Mouse (Mus musculus): ENCODE data around the gene Fam71e2.

The Fam71e2 gene

DNA sequence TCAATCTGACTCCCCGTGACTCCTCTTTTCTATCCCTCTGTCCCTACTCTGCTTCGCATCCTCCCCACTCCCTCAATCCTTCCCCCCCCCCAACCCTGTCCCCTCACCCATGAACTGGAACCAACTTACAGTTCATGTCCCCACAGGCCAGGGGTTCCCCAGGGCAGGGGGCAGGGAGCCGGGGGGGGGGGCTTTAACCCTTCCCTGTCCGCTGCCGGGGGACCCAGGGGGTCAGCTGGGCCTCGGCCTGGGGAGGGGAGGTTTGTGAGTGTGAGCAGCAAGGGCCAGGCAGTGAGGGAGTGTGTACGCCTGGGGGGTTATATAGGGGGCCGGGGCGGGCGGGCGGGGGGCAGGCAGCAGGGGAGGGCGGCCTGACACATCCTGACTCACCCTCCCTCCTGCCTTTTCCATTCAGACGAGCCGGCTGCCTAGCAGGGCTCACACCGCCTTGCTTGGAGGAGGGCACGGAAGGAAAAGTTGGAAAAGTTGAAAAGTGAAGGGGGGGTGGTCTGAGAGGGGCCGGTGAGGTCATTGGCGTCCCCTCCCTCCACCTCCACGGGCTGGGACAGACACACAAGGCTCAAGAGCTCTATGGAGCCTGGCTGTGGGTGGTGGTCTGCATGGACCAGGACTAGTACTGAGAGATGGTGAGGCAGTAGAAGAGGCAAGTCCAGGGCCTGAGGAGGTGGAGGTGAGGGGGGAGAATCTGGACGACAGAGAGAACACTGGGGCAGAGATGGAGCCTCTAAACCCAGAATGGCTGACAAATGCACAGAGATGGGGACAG, 6.9 kb upstream of the Fam71e2 start:
- DNase-seq (ENCODE audit: low spot score): no peak

DNA sequence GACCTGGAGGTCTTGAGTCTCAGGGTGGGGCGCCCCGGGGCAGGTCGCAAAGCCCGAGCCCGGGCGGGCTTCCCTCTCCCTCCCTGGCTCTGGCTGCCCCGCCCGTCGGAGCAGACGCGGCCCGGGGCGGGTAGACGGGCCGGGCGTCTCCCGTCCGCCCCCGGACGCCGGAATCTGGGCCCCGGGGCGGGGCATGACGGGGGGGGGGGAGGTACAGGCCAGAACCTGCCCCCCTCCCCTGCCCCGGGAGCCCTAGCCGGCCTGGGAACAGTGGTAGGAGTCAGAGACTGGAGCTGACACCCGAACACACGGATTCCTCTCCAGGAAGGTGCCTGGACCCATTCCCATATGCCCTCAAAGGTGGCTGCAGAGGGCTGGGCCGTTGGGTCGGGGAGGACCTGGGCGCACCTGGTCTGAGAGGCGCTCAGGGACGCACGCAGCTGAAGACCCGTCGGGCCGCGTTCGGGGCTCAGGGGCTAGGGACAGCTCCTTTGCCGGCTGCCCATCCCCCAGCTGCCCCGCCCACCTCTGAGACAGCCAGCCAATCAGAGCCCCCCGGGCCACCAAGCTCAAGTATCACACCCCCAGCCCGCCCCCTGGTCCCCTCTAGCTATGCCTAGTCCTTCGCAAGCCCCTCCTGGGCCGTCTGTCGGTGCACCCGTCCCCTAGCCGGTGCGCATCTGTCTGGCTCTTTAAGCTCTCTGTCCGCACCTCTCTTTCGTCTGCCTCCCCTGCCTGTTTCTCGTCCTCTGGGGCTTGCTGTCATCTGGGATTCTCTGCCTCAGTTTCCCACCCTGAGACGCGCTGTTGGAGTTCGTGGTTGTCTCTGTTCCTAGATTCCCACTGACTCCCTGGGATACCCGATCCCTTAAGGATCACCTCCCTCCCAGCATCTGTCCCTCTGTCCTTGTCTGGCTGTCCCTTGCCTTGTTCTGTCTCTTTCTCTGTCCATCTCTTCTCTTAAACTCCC, 6.0 kb upstream of the Fam71e2 start:
- no peak for DNase-seq (ENCODE audit: low spot score)

DNA sequence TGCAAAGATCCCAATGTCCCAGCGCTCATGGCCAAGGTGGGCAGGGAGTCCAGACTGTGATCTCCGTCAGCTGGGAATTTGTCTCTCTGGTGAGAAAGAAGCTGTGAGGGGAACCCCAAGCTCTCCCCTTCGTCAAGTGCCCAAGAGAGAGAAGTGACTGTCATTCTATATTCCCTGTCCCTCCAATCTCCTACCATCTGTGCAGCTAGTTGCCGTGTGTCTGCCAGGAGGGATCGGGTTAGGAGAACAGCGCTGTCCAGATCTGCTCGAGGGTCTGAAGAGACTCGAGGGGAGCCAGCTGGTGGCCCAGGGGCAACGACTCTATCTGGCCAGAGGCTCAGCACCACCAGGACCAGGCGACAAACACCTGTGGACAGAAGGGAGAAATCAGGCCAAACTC, 5.0 kb upstream of the Fam71e2 start:
- no peak for DNase-seq (ENCODE audit: low spot score)

DNA sequence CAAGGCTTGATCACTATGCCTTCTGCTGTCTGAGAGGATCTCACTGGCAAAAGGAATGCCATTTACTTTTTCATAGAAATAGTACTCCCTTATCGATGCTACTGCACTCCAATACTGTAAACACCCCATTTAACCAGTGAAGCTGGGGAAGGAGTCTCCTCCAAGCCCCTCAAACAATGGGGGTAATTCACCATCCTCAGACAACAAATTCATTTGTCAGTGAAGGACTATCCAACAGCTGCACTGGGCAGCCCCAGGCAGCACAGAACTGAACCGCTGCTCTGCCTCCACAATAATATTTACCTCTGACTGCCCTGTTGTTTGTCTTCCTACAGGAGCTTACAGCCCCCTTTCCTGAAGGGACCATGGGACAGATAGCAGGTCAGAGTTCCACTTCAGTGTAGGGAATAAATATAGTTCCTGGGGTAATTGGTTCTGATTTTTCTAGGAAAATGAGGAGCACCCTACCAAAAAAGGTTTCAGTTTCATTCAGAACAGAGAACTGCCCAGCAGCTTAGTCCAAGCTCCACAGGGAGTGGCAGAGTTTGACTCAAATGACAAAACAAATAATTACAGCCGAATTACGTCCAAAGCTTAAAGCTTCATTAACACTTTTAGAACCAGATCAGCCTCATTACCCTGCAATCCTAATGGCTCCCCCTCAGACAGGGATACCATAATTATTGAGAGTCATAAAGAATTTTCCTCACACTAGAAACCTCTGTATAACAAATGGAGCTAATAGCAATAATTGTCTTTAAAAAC, 6.0 kb downstream of the Fam71e2 start:
- no peak for DNase-seq (ENCODE audit: low spot score)

DNA sequence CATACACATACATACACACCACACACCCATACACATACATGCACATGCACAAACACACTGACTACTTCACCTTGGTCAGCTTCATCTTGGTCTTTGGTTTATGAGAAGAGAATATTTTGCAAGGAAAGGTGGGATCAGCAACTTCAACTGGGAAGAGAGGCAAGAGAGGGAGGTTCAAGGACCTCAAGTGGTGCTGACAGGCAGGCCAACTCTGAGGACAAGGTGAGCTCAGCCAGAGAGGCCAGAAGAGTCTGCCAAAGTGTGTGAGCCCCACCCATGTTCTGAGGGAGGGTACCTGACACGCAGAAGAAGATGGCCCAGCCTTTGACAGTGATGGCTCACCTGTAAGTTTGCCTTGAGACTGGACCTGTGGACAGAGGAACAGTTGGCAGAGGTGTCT, 11.4 kb downstream of the Fam71e2 start:
- no peak for DNase-seq (ENCODE audit: low spot score)

DNA sequence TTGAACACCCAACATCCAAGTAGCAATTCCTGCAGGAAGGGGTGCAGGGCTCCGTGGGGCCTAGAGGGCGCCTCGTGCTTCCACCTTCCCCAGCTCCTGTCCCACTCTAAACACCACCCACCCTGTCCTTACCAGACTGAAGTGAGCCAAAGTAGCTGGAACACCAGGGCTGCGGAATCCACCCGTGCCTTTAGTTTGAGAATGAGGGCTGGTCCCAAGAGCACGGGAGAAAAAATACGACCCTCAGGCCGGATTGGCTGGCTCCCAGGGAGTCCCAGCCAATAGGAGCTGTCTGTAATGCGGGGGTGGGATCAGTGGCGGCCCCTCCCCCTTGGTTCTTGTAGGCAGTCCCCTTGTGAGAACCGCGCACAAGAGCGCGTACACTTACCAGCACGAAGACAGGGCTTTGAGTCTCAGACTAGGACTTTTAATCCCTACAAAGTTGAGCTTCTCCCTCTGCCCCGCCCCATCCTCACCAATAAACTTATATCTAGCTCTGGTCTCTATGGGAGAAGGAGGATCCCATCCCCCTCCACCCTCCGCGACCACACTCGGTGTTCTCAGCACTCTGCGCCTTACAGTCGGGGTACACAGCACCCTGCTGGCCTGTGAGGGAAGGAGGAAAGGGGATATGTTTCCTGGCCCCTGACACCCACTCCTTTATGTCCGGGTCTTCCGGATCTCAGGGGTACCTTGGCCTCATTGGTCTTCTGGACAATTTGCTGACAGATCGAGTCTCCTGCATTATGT, 18.1 kb downstream of the Fam71e2 start, which contains the start of gene Cox6b2:
Gene Cox6b2 (minus strand): TSS at position 274 of the 750 bp plus-strand sequence.
- peak; percentile 91 for DNase-seq (ENCODE audit: low spot score)

DNA sequence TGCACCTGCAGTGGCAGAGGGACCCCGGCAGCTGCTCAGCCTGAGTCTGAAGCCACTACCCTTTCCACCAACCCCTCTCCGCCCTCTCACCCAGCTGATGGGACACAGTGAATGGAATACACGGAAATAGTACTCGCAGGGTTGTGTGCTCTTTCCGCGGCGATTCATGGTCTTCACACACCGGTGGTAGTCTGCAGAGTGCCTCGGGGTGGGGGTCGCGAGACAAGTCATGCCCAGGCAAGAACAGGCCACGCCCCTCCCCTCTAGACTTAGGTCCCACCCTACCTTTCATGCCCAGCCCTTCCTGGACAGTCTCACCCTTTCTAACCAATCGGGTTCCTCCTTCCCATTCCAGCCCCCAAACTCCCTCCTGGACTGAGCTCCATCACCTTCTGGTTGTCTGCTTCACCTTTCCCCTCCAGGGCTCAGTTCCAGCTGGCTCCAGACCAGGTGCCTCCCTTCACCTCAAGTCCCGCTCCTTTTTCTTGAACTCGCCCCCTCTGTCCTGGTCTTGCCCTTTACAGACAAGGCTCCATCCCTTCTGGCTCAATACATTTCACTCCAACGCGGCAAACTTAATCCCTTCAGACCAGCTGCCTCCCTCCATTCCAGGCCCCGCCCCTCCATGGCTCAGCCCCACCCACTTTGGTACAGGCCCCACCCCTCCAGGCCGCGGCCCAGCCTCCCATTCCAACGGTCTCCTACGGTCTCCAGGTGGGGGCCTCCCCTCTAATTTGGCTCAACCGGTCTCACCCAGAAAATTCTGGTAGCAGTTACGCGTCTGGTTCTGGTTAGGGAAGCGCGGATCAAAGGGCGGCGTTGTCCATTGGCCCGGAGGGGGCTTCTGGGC, 18.9 kb downstream of the Fam71e2 start:
- DNase-seq (ENCODE audit: low spot score): peak; percentile 83

DNA sequence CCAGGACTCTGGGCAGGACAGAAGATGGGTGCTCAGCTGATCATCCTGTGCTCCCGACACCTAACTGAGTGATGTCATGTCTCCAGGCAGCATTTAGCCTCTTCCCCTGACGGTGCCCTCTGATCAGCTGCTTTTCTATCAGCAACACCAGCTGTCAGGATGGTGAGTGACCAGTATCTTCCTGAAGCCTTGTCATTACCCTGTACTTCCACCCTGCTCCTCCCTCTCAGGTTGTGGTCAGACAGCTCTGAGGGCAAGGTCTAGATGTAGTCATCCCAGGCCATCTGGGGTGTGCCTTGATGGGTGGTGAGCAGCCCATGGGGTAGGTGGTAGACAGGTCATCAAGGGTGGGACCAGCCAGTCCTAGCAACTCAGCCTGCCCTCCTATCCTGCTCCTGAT, 21.9 kb downstream of the Fam71e2 start:
- DNase-seq (ENCODE audit: low spot score): no peak

DNA sequence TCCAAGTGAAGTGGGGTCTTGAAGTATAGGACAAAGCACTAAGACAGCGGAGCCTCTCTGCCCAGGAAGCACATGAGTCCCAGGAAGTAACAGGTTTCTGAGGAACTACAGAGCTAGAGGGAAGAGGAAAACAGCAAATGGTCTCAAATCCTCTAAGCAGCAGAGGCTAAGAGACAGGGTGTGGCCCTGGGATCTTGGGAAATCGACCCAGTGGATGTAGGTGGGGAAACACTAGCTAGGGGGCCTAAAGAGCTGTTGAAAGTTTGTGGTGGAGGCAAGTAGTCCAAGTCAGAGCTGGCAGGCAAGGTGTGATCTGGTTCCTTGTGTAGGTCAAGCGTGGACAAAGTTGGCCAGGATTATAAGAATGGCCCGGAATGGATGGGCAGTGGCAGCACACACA, 22.8 kb downstream of the Fam71e2 start:
- DNase-seq (ENCODE audit: low spot score): no peak

DNA sequence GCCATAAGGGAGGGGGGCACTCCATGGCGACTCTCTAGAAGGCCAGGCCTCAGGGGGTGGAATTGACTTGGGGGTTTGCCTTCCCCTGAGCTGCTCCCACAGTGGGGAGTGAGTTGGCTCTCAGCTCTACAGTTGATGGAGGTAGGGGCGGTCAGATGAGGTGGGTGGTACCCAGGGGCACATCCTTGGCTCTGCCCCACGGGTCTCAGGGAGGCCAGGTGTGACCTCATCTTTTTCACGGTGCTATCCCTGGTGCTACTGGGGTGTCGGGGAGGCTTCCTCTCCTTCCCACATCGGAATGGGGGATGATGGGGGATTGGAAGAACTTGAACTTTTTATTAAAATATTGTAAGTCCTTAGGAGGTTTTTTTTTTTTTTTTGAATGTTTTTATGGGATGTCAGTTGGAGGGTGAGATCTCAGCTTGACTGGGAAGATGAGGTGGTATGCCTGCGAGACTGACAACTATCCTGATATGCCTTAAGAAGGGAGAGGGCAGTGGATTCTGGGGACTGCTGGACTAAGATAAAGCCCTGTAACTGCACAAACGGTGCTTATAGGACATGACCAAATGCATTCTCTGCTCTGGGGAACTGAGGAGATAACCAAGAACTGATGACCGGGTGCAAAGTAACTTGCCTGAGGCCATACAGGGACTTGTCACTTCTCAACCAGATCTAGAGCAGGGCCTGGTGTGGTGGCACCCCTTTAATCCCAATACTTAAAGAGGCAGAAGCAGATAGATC, 23.8 kb downstream of the Fam71e2 start:
- DNase-seq (ENCODE audit: low spot score): peak; percentile 83

DNA sequence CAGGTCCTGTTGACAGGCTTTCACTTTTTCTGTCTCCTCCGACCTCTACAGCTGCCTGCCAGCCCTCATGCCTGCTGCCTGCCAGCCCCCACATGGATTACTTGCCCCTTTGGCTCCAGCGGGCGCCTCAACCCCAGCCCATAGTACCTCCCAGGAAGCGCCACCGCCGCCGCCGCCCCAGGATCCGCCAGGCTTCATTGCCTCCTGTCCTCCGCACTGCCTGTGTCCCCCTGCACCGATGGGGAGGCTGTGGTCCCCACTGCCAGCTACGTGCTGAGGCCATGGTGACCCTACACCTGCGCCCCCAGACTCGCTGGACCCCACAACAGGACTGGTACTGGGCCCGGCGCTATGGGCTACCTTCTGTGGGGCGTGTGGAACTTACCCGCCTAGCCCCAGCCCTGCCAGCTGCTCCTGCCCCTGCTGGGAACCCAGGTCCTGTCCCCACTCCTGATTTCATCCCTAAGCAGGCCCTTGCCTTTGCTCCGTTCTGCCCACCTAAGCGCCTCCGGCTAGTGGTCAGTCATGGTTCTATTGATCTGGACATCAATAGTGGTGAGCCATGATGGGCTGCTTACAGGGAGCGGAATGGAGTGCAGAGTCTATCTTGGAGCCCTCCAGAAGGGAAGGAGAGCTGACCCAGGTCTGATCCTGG, 24.6 kb downstream of the Fam71e2 start:
- DNase-seq (ENCODE audit: low spot score): no peak

DNA sequence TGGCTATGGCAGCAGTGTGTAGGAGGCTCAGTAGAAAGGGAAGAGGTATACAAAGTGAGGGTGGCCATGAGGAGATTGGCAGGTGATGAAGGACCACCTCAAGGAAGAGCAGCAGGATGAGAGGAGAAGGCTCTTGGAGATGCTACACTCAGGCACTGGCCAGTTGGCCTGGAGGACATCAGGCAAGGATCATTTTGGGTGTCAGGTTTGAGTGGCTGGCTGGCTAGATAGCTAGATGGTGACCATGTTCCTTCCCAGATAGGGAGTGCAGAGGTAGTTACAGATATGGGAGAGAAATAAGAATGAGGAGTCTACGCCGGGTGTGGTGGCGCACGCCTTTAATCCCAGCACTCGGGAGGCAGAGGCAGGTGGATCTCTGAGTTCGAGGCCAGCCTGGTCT, 26.2 kb downstream of the Fam71e2 start:
- no peak for DNase-seq (ENCODE audit: low spot score)

DNA sequence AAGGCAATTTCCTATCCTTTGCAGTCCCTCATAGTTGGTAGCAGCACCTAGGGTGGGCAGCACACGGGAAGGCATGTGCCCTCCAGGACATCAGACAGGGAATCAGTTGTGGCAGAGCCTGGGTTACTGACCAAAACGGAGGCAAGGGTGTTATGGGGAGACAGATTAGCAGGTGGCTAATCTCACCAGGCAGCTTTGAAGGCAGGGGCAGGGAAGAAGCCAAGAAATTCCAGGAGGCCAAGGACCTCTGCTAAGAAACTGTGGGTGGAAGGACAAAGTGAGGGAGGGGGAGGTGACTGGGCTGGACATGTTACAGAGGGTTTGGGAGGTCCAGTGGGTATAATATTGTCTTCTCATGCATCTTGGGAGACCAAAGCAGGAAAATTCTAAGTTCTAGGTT, 27.7 kb downstream of the Fam71e2 start:
- DNase-seq (ENCODE audit: low spot score): peak; percentile 87

DNA sequence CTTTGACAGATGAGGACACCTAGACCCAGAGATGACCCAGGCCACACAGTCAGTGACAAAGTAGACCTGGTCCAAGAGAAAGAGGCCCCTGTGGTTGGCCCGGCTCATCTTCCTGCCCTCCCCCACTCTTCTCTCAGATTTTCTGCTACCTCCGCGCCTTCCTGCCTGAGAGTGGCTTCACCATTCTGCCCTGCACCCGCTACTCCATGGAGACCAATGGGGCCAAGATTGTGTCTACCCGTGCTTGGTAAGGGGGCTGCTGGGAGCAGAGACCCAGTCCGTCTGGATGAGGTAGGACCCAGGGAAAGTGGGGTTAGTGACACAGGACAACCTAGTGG, 28.7 kb downstream of the Fam71e2 start:
- no peak for DNase-seq (ENCODE audit: low spot score)

DNA sequence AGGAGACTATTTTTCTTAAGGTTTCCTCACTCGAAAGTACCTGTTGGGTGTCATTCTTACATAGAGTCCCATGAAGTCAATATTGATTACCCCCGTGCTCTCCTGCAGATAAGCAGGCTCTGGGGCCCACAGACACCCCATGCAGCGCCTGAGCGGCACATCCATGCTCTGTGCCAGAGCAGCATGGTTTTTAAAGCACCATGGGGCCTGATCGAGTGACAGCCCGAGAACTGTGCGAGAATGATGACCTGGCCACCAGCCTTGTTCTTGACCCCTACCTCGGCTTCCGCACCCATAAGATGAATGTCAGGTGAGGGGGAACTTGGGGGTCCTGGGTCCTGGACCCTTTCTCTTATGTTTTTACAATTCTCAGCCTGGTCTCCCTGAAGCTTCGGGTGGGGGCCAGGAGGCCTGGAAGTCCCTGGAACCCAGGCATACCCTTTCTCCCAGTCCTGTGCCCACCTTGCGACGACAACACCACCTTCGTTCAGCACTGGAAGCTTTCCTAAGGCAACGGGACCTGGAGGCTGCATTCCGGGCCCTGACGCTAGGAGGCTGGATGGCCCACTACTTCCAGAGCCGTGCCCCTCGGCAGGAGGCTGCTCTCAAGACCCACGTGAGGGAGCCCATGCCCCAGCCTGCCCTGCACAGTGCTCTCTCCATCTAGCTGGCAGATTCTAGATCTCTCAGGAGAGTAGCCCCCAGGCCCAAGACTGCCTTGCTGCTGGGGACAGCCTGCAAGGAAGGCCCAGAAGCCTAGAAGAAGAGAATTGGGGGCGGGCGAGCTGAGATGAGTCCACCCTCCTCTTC, 29.2 kb downstream of the Fam71e2 start:
- no peak for DNase-seq (ENCODE audit: low spot score)

DNA sequence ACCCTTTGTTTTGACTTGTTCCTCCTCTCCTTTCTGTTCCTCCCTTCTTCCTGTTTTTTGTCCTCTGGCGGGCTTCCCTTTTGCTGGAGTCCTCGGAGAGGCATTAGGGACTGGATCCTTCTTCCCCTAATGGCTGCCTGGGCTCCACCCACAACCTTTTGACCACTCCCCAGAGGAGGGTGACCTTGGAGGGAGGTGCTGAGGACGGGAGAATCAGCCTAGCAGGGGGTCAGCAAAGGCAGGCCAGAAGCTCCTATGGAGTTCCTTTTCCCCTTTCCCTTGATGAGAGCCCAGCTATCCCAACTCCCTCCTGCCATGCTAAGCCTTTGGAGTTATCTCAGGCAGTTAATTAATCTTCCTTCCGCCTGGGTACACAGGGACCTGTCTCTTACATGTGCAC, 30.0 kb downstream of the Fam71e2 start:
- DNase-seq (ENCODE audit: low spot score): peak; percentile 82

DNA sequence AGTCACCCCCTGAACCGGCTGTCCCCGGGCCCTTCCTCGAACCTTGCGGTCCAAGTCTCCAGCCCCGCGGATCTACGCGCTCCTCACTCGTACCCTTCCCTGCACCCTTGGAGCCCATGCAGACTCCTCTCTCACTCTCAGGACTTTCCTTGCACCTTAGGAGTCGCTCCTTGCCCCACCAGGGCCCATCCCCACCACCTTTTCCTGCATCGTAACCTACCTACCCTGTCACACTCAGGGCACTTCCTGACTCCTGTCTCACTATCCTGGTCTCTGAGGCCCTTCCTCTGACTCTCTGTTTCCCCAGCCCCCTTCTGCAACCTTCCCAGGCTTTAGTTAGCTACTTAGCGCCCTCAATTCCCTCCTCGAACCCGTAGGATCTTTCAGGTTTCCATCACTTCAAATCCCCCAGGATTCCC, 30.8 kb downstream of the Fam71e2 start:
- DNase-seq (ENCODE audit: low spot score): no peak

DNA sequence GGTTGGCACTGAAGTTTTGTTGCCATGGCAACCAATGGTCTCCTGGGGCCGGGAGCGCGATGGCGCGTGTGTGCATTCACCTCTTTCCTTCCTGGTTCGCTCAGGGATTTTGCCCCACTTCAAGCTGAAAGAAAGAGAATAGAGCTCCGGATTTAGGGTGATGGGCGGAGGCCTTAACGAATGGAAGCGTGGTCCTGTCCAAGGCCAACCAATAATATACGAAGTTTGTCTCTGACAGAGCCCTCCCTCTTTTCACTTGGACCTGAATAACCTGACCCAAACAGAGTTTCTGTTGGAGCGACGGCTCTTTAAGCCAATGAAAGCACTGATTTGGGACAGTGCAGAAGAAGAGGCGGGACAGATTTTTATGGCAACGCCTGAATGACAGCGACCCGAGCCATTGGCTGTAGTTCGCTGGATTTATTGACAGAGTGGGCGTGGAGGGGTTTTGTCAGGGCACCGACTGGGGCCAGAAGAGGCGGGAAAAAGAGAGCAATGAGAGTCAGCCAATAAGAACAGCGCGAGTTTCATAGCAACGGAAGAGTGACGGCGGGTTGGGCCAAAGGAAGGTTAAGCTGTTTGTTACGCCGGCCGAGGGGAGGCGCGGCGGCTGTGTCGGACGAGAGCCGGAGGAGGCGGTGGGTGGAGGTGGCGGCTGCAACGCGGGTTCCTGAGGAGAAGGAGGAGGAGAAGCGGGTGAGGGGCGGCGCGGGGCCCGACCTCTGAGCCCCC, 31.4 kb downstream of the Fam71e2 start, which contains the start of gene Kmt5c:
Gene Kmt5c (plus strand): TSS at position 572 of the 732 bp plus-strand sequence.
- DNase-seq (ENCODE audit: low spot score): peak; percentile 98
